ENCODE assay signal across 22 mouse cellular contexts in genomic region chr10:13874301-13875037, GRCm38 (mm10). TPM values are rescaled to one million over a fixed set of nuclear protein-coding genes. Genes with fewer than 3 reads are reported as not detected.
DNase-seq lines count a peak whose midpoint lies in the region; ATAC-seq and TF ChIP-seq lines count a peak whose summit lies in the region.
"Had no signal": no experiment of that assay in that cellular context is flagged by ENCODE, and none has a peak within 500 bp of the region (broad histone marks: within the 10 kb centered on the region; RNA-seq: fewer than 3 reads in every experiment).

No protein-coding gene starts in this region.

- H3K4me2 ChIP-seq in liver, embryonic 14.5 days (ENCODE audit: low read depth) = peak overlapping the region; percentile 68
- no peak overlapping the region for H3K4me2 ChIP-seq in hindbrain, embryonic 12.5 days (replicated peaks)
- H3K4me2 ChIP-seq: limb, embryonic 12.5 days; neural tube, embryonic 13.5 days had no signal

- no peaks in the 10 kb centered on the region for H3K36me3 ChIP-seq in liver, embryonic 14.5 days (replicated peaks; ENCODE audit: control insufficient read depth, insufficient read depth, low read depth)
- H3K36me3 ChIP-seq in hindbrain, embryonic 12.5 days = no peaks in the 10 kb centered on the region
- H3K36me3 ChIP-seq: embryonic facial prominence, embryonic 10.5 days; heart, embryonic 10.5 days; limb, embryonic 12.5 days; neural tube, embryonic 13.5 days had no signal

- peak; percentile 45 to 49 for DNase-seq in cerebellum, postnatal 10 days
- peak; percentile 53 to 66 (median 65) for DNase-seq in liver, embryonic 14.5 days (ENCODE audit: low read depth in 3 of 3, low spot score in 3 of 3)
- no peak for DNase-seq in kidney, adult 18-20 months
- no peak for DNase-seq in right cerebral cortex, postnatal 25 days
- DNase-seq: cerebellum, adult 9-11 months; gastrocnemius, postnatal 25 days; heart, postnatal 36 days; kidney, adult 11 months; kidney, postnatal 36 days; layer of hippocampus, postnatal 36 days; retina, postnatal 1 day; thymus, postnatal 4 days had no signal

- ATAC-seq in cerebellum, adult (ENCODE audit: insufficient number of reproducible peaks, low FRiP score, low TSS enrichment) = no peak
- peak; percentile 65 for ATAC-seq in CD4-positive, CD25-positive, alpha-beta regulatory T cell, adult 4 months
- peak; percentile 53 for ATAC-seq in inflammation-experienced regulatory T-cells, adult 6 months
- ATAC-seq in liver, embryonic 14.5 days (ENCODE audit: insufficient read depth) = peak; percentile 98
- no peak for ATAC-seq in hindbrain, embryonic 12.5 days (ENCODE audit: low FRiP score)
- ATAC-seq: Patski had no signal

- peak; percentile 91 for TF ChIP-seq EP300 in liver, embryonic 14.5 days (IDR thresholded peaks at IDR 0.05; ENCODE audit: low read depth)

- peak overlapping the region; percentile 83 for H3K27ac ChIP-seq in liver, embryonic 14.5 days
- H3K27ac ChIP-seq in hindbrain, embryonic 12.5 days = no peak overlapping the region
- H3K27ac ChIP-seq: embryonic facial prominence, embryonic 10.5 days; heart, embryonic 10.5 days; limb, embryonic 12.5 days; neural tube, embryonic 13.5 days had no signal

- H3K4me1 ChIP-seq in liver, embryonic 14.5 days (replicated peaks; ENCODE audit: control insufficient read depth in 2 of 2, insufficient read depth in 2 of 2, low read length in 1 of 2) = peaks cover 26 to 27% of the 10 kb centered on the region in 2 experiments
- no peaks in the 10 kb centered on the region for H3K4me1 ChIP-seq in hindbrain, embryonic 12.5 days
- H3K4me1 ChIP-seq: limb, embryonic 12.5 days had no signal

- H3K9me3 ChIP-seq in liver, embryonic 14.5 days (ENCODE audit: control insufficient read depth, low read length) = no peaks in the 10 kb centered on the region
- no peaks in the 10 kb centered on the region for H3K9me3 ChIP-seq in hindbrain, embryonic 12.5 days (replicated peaks)
- H3K9me3 ChIP-seq: embryonic facial prominence, embryonic 10.5 days; heart, embryonic 10.5 days had no signal

- no peak for TF ChIP-seq CTCF in liver, embryonic 14.5 days (IDR thresholded peaks at IDR 0.05; ENCODE audit: low read depth)

- H3K27me3 ChIP-seq in liver, embryonic 14.5 days (ENCODE audit: control insufficient read depth, insufficient read depth, low read length) = no peaks in the 10 kb centered on the region
- H3K27me3 ChIP-seq in hindbrain, embryonic 12.5 days = no peaks in the 10 kb centered on the region
- H3K27me3 ChIP-seq: limb, embryonic 12.5 days; megakaryocyte, embryonic 14.5 days; neural tube, embryonic 13.5 days; Patski had no signal

- H3K9ac ChIP-seq in liver, embryonic 14.5 days (replicated peaks) = peak overlapping the region; percentile 46
- H3K9ac ChIP-seq in hindbrain, embryonic 12.5 days = no peak overlapping the region
- H3K9ac ChIP-seq: limb, embryonic 12.5 days; neural tube, embryonic 13.5 days had no signal

- H3K4me3 ChIP-seq in liver, embryonic 14.5 days (ENCODE audit: insufficient read depth in 1 of 2, low read depth in 2 of 2, low read length in 2 of 2) = peak overlapping the region; percentile 15 to 24
- no peak overlapping the region for H3K4me3 ChIP-seq in hindbrain, embryonic 12.5 days
- H3K4me3 ChIP-seq: embryonic facial prominence, embryonic 10.5 days; heart, embryonic 10.5 days; limb, embryonic 12.5 days; megakaryocyte, embryonic 14.5 days; neural tube, embryonic 13.5 days had no signal

- 23% methylated on average over 10 of the region's 10 CpGs for WGBS in liver, embryonic 14.5 days (ENCODE audit: insufficient replicate concordance)
- WGBS in hindbrain, embryonic 12.5 days = 88% methylated on average over 10 of the region's 10 CpGs

RNA-seq across cellular contexts. Expression of gene Aig1, which starts 5.7 kb away (rescaled TPM):
- 10 to 100 TPM; 24.0 to 28.3 TPM for polyA plus RNA-seq in CD4-positive, CD25-positive, alpha-beta regulatory T cell, adult 4 months (2017; shearing (Covaris generic))
- 10 to 100 TPM; 13.9 to 33.7 (median 25.6) TPM for polyA plus RNA-seq in inflammation-experienced regulatory T-cells, adult 6 months (2017; shearing (Covaris generic))
- polyA plus RNA-seq in liver, embryonic 14.5 days (2012; rRNA removed) = 6.6 and 8.0 TPM in 2 replicates
- 13.6 and 14.3 TPM in 2 replicates for polyA plus RNA-seq in liver, embryonic 14.5 days (2014; fragmentation: Nextera tagmentation; extraction: Ambion mirVana)
- polyA plus RNA-seq in hindbrain, embryonic 12.5 days (2016; fragmentation: Nextera tagmentation; extraction: Ambion mirVana) = 39.9 and 43.1 TPM in 2 replicates

Comparison
In these comparisons a context has a peak if more than half of its experiments do, and no peak if none do; other contexts are left out.
1. DNase-seq: peak in cerebellum, postnatal 10 days (2 of 2) and liver, embryonic 14.5 days (3 of 3); none in kidney, adult 18-20 months (single experiment) and right cerebral cortex, postnatal 25 days (single experiment).
2. ATAC-seq: peak in CD4-positive, CD25-positive, alpha-beta regulatory T cell, adult 4 months (single experiment), inflammation-experienced regulatory T-cells, adult 6 months (single experiment) and liver, embryonic 14.5 days (single experiment); none in cerebellum, adult (single experiment) and hindbrain, embryonic 12.5 days (single experiment).